Mouse (Mus musculus): ENCODE results near the gene Cyth4.

GRCm38 (mm10) chr15:78597729-78598128 is 882 bp downstream of the Cyth4 start:
- no peak for TF ChIP-seq POLR2A (IDR thresholded peaks at IDR 0.05; ENCODE audit: control insufficient read depth, extremely low read depth, insufficient read depth, low read length, poor library complexity)
- TF ChIP-seq CTCF (IDR thresholded peaks at IDR 0.05; ENCODE audit: borderline replicate concordance, control insufficient read depth, extremely low read depth, insufficient read depth, low read length, poor library complexity), result no peak
